Mouse (Mus musculus): ENCODE measurements around the gene 1700019N19Rik.

DNA sequence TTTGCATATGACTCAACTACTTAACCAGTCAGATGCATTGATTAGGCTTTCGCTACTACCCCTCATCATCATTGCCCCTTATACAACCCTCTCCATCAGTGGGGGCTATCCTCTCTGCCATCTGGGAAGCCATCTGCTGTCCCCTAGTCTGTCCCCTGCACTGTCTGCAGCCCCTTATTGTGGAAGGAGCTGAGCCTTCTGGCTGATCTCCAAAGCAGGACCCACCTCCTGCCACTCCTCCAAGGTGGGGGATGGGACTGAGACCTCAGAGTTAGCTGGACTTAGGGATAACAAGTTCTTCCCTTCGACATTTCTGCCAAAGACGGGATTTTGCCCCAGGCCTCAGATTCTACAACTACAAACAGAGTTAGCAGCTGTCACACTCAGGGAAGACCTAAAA is 45.1 kb upstream of the 1700019N19Rik start:
- no peak for TF ChIP-seq POLR2A (IDR thresholded peaks at IDR 0.05; ENCODE audit: low read depth, low read length)
- no peak for TF ChIP-seq CTCF (IDR thresholded peaks at IDR 0.05; ENCODE audit: extremely low read depth, insufficient read length, insufficient replicate concordance, low read depth, low read length)
